Mouse (Mus musculus) left cerebral cortex, postnatal 4 days (tissue): ENCODE results near the gene Ppfibp1. TPM values are rescaled to one million over a fixed set of nuclear protein-coding genes. Genes with fewer than 3 reads are reported as not detected.

Experiments used
- DNase-seq: peaks from one replicate; pipeline ENCODE4 v3.0.0-alpha.2; 2022
- intact Hi-C: fragments of 180-260 bp; cut with DNase I; formaldehyde crosslinking; loops from one replicate; pipeline ENCODE4 v1.15.1; 2025
- total RNA-seq, 2 experiments: library from RNA; stranded (reverse); gene quantifications; 2 replicates each; pipeline ENCODE4 v1.2.3; 2021

Gene Ppfibp1
- total RNA-seq, 2 experiments from 2014 or later, result 106 to 114 TPM

GRCm38 (mm10) chr6:146955896-146956295 is 67.6 kb downstream of the Ppfibp1 start:
- DNase-seq, result no peak
- intact Hi-C loops, result no loop called here

- intact Hi-C loops, result no loop called here
- no peak for DNase-seq
These were observed 68.7 kb downstream of the Ppfibp1 start for GRCm38 (mm10) chr6:146956961-146957360.

- DNase-seq, result no peak
- intact Hi-C loops, result no loop called here
These were observed 70.4 kb downstream of the Ppfibp1 start for GRCm38 (mm10) chr6:146958694-146959093.

- DNase-seq, result no peak
- intact Hi-C loops, result loop anchor here (10.0 kb wide), 1 partner anchor 125 kb away; no protein-coding TSS in a partner anchor
These were observed 71.8 kb downstream of the Ppfibp1 start for GRCm38 (mm10) chr6:146959908-146960680.

- no peak for DNase-seq
- intact Hi-C loops, result loop anchor here (10.0 kb wide), 1 partner anchor 126 kb away; no protein-coding TSS in a partner anchor
These were observed 72.7 kb downstream of the Ppfibp1 start for GRCm38 (mm10) chr6:146960956-146961355.

GRCm38 (mm10) chr6:146961832-146962481 is 73.7 kb downstream of the Ppfibp1 start:
- intact Hi-C loops, result loop anchor here (10.0 kb wide), 1 partner anchor 127 kb away; no protein-coding TSS in a partner anchor
- DNase-seq, result no peak

- intact Hi-C loops, result loop anchor here (10.0 kb wide), 1 partner anchor 129 kb away; no protein-coding TSS in a partner anchor
- no peak for DNase-seq
These were observed 75.3 kb downstream of the Ppfibp1 start for GRCm38 (mm10) chr6:146963396-146964150.

GRCm38 (mm10) chr6:146965139-146965772 is 77.0 kb downstream of the Ppfibp1 start:
- no peak for DNase-seq
- intact Hi-C loops, result loop anchor here (10.0 kb wide), 1 partner anchor 130 kb away; no protein-coding TSS in a partner anchor

GRCm38 (mm10) chr6:146966446-146967019 is 78.2 kb downstream of the Ppfibp1 start:
- intact Hi-C loops, result loop anchor here (10.0 kb wide), 1 partner anchor 132 kb away; no protein-coding TSS in a partner anchor
- DNase-seq, result no peak

GRCm38 (mm10) chr6:146967836-146968235 is 79.5 kb downstream of the Ppfibp1 start:
- intact Hi-C loops, result loop anchor here (10.0 kb wide), 1 partner anchor 133 kb away; no protein-coding TSS in a partner anchor
- no peak for DNase-seq

GRCm38 (mm10) chr6:146970811-146971210 is 82.5 kb downstream of the Ppfibp1 start:
- no peak for DNase-seq
- intact Hi-C loops, result no loop called here

- intact Hi-C loops, result no loop called here
- DNase-seq, result no peak
These were observed 83.1 kb downstream of the Ppfibp1 start for GRCm38 (mm10) chr6:146971366-146971765.

- no peak for DNase-seq
These were observed 83.7 kb downstream of the Ppfibp1 start for GRCm38 (mm10) chr6:146972009-146972408.

GRCm38 (mm10) chr6:146972740-146973139 is 84.5 kb downstream of the Ppfibp1 start:
- no peak for DNase-seq
- intact Hi-C loops, result no loop called here

More at GRCm38 (mm10) chr6:146972009-146972408, 83.7 kb downstream of the Ppfibp1 start:
- intact Hi-C loops, result no loop called here

GRCm38 (mm10) chr6:146973406-146973805 is 85.1 kb downstream of the Ppfibp1 start:
- DNase-seq, result no peak
- intact Hi-C loops, result no loop called here

- DNase-seq, result no peak
- intact Hi-C loops, result no loop called here
These were observed 85.5 kb downstream of the Ppfibp1 start for GRCm38 (mm10) chr6:146973830-146974229.

GRCm38 (mm10) chr6:146976446-146976845 is 88.2 kb downstream of the Ppfibp1 start:
- DNase-seq, result no peak
- intact Hi-C loops, result no loop called here

- intact Hi-C loops, result no loop called here
- DNase-seq, result no peak
These were observed 90.4 kb downstream of the Ppfibp1 start for GRCm38 (mm10) chr6:146978691-146979114.

GRCm38 (mm10) chr6:146979115-146979744 is 90.9 kb downstream of the Ppfibp1 start:
- intact Hi-C loops, result no loop called here
- DNase-seq, result no peak
